Mouse (Mus musculus): ENCODE data around the gene Fxyd4.

The Fxyd4 gene

GRCm38 (mm10) chr6:117937222-117937932 lies at the start of gene Fxyd4:
TSS of gene Fxyd4 (minus strand) at chr6:117937692.
- DNase-seq (ENCODE audit: low read depth, low spot score): no peak

- DNase-seq (ENCODE audit: low read depth, low spot score): no peak
Observed at GRCm38 (mm10) chr6:117987173-117987572, 49.7 kb upstream of the Fxyd4 start.

DNA sequence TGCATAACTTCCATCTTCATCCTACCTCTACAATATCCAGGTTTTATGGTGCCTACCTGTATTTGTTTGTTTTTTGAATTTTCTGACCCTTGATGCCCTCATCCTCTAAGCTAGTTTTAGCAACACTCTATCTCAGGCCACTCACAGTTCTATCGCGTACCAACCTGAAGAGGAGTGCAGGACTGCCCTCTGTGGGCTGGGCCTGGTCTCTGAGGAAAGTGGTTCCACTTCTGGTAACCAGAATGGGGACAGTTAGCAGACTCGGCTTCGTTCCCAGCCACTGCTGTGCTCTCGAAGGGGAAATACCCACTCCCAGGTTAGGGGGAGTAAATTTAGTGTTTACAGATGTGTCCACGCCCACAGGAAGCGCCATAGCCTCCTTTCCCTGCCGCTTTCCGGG lies 29.2 kb upstream of the Fxyd4 start:
- DNase-seq (ENCODE audit: low read depth, low spot score): no peak

DNA sequence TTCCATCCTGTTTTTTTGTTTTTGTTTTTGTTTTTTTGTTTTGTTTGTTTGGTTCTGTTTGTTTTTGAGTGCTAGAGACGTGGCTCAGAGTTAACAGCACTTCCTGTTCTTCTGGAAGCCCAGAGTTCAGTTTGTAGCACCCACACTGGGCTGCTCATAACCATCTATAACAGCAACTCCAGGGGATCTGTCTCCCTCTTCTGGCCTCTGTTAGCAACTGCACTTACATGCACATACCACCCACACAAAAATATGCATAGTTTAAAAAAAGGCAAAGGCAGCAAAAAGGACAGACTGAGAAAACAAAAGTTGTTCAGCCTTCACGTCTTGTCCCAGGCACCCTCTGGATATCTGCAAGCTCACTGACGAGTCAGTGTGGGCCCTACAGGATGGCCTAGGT lies 25.7 kb upstream of the Fxyd4 start:
- no peak for DNase-seq (ENCODE audit: low read depth, low spot score)

DNA sequence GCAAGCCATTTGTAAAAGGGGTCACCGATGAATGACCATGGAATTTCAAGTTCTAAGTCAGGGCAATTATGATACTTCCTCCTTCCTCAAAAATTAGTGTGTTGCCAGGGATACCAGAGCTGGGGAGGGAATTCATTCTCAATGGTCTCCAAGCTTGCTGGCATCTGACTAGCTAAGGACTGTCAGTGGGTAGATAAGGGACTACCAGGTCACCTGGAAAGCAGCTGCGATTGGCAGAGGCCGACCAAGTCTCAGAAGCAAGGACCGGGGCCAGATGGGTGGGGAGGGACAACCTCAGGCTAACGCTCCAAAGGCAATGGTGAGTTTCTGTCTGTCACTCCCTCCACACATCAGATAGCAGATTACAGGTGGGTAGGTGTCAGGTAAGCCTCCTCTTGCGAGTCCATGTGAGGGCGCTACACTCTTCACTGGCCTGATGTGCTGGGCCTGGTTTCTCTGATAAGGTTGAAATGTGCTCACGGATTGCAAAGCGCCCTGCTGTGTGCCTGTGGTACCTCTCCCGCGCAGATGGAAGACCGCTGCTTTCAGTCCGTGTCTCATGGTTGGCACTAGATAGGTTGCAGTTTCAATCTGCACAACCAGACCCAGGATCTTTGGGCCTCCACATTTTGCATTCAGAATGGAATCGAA lies 19.5 kb upstream of the Fxyd4 start:
- no peak for DNase-seq (ENCODE audit: low read depth, low spot score)

DNA sequence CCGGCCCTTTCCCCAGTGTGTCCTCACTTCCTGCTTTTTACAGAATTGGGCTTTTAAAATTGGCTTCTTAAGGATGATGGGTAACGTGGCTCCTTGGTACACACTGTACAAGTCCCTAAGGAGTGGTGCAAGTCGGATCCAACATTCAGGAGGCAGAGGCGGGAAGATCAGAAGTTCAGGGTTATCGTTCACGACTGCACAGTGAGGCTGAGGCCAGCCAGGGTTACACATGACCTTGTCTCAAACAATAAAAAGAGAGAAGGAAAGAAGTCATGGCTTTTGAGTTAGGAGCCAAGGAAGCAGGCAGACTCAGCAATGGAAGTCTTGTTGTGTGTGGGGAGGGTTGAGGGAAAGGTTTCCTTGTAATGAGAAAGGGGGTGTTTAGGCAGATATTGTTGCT lies 18.7 kb upstream of the Fxyd4 start:
- no peak for DNase-seq (ENCODE audit: low read depth, low spot score)

DNA sequence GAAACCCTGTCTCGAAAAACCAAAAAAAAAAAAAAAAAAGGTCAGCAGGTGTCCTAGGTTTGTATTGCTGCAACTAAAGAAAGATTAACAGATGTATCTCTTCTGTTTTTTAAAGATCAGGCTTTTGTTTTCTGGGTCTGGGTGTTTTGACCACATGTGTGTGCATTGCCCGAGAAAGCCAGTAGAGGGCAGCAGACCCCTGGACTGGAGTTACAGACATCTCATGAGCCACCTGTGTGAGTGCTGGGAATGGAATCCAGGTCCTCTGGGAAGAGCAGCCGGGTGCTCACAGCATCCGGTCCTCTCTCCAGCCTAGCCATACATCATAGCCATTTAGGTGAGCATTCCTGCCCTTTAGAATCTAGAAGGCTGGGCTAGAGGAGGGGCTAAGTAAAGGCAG lies 14.8 kb upstream of the Fxyd4 start:
- DNase-seq (ENCODE audit: low read depth, low spot score): no peak

DNA sequence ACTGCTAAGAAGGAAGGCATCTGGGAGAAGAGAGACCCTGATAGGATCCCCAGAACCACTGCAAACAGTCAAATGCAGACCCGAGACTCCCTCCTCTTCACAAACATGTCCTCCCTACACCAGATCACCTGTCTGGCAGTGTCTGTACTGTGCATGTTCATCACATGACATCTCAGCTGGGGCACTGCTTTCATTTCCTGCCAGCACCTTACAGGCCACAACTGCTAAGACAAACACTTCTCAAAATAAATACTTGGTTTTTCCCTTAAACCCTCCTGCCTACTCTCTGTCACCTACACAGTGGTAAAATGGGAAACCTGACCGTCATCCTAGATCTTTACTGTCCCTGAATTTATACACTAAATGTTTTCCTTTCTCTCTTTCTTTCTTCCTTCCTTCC lies 6.4 kb upstream of the Fxyd4 start:
- no peak for DNase-seq (ENCODE audit: low read depth, low spot score)

- no peak for DNase-seq (ENCODE audit: low read depth, low spot score)
Observed at GRCm38 (mm10) chr6:117942769-117943168, 5.3 kb upstream of the Fxyd4 start.

DNA sequence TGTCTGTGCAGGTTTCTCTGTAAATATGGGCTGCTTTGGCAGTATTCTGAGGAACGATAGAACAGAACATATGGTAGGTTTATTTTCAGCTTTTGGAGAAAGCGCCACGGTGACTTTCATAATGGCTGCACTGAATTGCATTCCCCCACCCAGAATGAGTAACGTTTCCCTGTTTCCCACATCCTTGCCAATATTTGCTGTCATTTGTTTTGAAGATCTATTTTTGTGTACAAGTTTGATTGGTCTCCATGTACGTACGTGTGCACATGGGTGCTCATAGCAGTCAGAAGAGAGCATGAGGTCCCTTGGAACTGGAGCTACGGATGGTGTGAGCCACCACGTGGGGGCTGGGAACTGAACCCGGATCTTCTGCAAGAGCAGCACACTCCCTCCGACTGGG lies 1.5 kb upstream of the Fxyd4 start:
- DNase-seq (ENCODE audit: low read depth, low spot score): no peak

DNA sequence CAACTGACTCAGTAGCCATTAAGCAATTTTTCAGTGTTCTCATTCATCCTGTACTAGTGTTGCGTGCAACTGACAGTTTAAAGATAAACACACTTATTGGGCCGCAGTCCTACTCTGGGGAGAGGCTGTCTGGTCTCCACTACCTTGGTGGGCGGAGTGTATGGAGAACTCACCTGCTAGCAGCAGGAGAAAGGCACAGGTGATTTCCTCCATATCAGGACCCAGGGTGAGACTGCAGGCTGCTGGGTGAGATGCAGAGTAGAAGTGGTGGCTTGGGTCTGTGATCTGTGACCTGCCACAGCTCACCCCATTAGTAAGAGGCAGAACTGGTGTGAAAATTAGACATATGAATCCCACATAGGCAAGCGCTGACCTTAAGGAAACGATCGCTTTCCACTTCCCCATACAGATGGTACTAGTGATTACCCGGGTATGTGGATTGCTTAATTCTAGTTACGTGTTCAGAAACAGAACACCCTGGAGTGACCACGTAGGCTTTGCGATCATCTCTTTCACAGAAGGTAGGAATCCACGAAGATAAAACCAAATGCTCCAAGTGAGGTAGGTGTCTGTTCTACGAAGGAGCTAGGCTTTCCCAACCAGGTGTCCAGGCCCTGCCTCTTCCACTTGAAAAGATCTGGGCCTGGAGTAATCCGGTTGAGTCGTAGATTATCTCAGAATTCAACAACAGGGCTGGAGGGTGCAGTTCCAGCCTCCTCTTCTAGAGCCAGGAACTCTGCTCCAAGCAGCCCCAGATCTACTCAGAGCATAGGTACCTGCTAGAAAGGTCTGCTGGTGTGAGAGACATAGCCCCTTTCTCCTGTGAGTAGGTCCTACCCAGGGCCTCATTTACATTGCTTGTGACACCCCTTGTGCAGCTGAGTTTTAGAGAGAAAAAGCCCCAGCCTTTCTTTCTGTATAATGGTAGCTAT lies 1.5 kb downstream of the Fxyd4 start:
- DNase-seq (ENCODE audit: low read depth, low spot score): no peak

GRCm38 (mm10) chr6:117934301-117934700 lies 3.2 kb downstream of the Fxyd4 start:
- DNase-seq (ENCODE audit: low read depth, low spot score): no peak

DNA sequence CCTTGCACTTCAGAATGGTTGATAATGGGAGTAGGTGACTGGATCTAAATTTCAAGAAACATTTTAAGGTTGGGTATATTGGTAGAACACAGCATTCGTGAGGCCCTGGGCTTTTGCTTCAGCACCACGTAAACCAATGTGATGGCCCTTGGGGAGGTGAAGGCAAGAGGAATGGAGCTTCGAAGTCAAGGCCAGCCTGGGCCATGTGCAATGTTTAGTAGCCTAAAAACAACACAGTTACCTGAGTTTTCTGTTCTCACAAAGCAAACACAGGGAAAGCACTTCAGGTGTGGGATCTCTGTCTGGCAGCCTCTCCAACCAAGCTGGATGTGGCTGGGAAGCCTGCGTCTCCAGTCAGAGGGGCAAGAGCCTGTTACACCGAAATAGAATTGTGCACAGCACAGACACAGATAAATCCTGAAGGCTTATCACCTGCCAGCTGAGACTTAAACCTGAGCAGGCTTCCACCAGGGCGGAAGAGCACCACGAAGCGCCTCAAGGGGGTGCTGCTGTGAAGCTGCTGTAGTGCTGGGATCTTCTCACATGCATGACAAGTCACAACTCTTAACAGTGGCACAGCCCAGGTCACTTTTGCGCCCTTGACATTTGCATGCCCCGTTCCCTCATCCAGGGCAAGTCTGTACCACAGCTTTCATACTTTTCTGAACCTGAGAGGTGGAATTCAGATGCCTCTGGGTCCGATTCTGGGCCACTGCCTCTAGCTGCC lies 5.0 kb downstream of the Fxyd4 start:
- no peak for DNase-seq (ENCODE audit: low read depth, low spot score)

- DNase-seq (ENCODE audit: low read depth, low spot score): no peak
Observed at GRCm38 (mm10) chr6:117929945-117930655, 7.4 kb downstream of the Fxyd4 start.

- DNase-seq (ENCODE audit: low read depth, low spot score): no peak
Observed at GRCm38 (mm10) chr6:117928746-117929145, 8.7 kb downstream of the Fxyd4 start.

- DNase-seq (ENCODE audit: low read depth, low spot score): no peak
Observed at GRCm38 (mm10) chr6:117927955-117928354, 9.5 kb downstream of the Fxyd4 start.

- DNase-seq (ENCODE audit: low read depth, low spot score): no peak
Observed at GRCm38 (mm10) chr6:117926871-117927491, 10.5 kb downstream of the Fxyd4 start.

DNA sequence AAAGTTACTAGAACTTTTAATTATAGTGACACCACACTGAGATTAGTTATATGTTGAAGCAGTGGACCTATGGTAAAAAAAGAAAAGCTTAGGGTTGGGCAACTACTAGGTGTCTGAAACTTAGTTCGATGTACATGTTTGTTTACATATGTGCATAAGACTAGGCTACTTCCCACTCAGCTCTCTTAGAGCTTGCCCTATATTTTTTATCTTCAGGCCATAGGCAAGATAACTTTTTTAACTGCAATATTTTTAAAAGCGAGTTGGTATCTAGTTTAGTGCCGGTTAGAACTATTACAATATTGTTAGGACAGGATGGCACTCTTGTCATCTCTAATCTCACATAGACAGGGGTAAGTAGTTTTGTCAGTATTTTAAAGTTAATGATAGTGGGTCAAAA lies 15.5 kb downstream of the Fxyd4 start:
- DNase-seq (ENCODE audit: low read depth, low spot score): no peak

GRCm38 (mm10) chr6:117920659-117921640 lies 16.5 kb downstream of the Fxyd4 start:
- no peak for DNase-seq (ENCODE audit: low read depth, low spot score)
